Mouse (Mus musculus): Measurements from ENCODE around the gene Ercc1. TPM values are rescaled to one million over a fixed set of nuclear protein-coding genes. Genes with fewer than 3 reads are reported as not detected.

Ercc1 gene
- total RNA-seq, 2 experiments from 2014 or later, result 33.1 to 34.5 TPM

GRCm38 (mm10) chr7:19404476-19404875, 59.9 kb downstream of the Ercc1 start, which contains the start of gene Ckm:
Gene Ckm (plus strand): TSS chr7:19404776.
- DNase-seq (ENCODE audit: low spot score in 2 of 2), result no peak

DNA sequence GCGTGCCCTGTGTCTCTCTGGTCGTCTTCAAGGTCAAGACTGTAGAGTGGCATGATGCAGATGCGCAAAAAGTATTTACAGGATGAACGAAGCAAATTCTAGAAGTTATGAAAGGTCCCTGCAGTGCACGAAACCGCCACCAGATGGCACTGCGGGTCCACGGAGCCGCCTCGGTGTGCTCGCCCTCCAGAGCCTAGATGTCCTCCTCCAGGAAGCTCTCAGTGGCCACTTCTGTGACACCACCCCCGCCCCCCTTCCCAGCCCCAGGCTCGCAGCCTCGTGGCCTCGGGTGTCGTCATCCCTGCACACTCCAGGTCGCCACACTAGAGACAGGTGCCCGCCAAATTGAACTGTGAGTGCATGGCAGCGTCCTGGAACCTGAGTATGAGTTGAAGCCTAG, 60.8 kb downstream of the Ercc1 start:
- DNase-seq (ENCODE audit: low spot score in 2 of 2), result peak; percentile 73 to 76

Small RNAs within 50 kb of the gene (microRNA-seq; reads per million reads assigned to microRNA genes)
- not detected for gene Mir343

Other genes starting within 250 kb of the Ercc1 start
- under 1 TPM; 0.34 to 0.62 TPM for gene Gm4969, start 226.4 kb upstream of the Ercc1 start, total RNA-seq (2021)
- gene Fbxo46, start 224.9 kb upstream of the Ercc1 start, total RNA-seq (2021), result 1 to 10 TPM; 8.0 to 8.4 TPM
- 1 to 10 TPM; 7.7 to 8.8 TPM for gene Qpctl, start 195.5 kb upstream of the Ercc1 start, total RNA-seq (2021)
- 100 to 1,000 TPM in 1 of 2 experiments, 10 to 100 TPM in 1; 85.4 to 103 TPM for gene Snrpd2, start 195.1 kb upstream of the Ercc1 start, total RNA-seq (2021)
- under 1 TPM; 0.13 to 0.15 TPM for gene Gipr, start 178.7 kb upstream of the Ercc1 start, total RNA-seq (2021)
- 10 to 100 TPM; 17.0 to 18.1 TPM for gene Eml2, start 168.4 kb upstream of the Ercc1 start, total RNA-seq (2021)
- gene Gpr4, start 132.2 kb upstream of the Ercc1 start, total RNA-seq (2021), result 1 to 10 TPM; 2.2 to 2.7 TPM
- 10 to 100 TPM; 30.7 to 31.3 TPM for gene Opa3, start 116.4 kb upstream of the Ercc1 start, total RNA-seq (2021)
- 10 to 100 TPM; 65.3 to 71.9 TPM for gene Vasp, start 73.0 kb upstream of the Ercc1 start, total RNA-seq (2021)
- not detected for gene Ppm1n, start 64.7 kb upstream of the Ercc1 start, total RNA-seq (2021)
- 100 to 1,000 TPM; 473 to 501 TPM for gene Rtn2, start 62.2 kb upstream of the Ercc1 start, total RNA-seq (2021)
- gene Fosb, start 34.7 kb upstream of the Ercc1 start, total RNA-seq (2021), result 1 to 10 TPM; 2.5 to 3.8 TPM
- 10 to 100 TPM in 1 of 2 experiments, 1 to 10 TPM in 1; 9.7 to 10.8 TPM for gene Cd3eap, start 14.7 kb downstream of the Ercc1 start, total RNA-seq (2021)
- gene Ppp1r13l, start 15.0 kb downstream of the Ercc1 start, total RNA-seq (2021), result 1 to 10 TPM; 4.6 to 6.6 TPM
- 10 to 100 TPM; 18.6 to 21.0 TPM for gene Ercc2, start 37.2 kb downstream of the Ercc1 start, total RNA-seq (2021)
- gene Klc3, start 59.3 kb downstream of the Ercc1 start, total RNA-seq (2021), result under 1 TPM in 1 of 2 experiments, not detected in 1; 0.16 TPM
- gene Ckm, start 60.0 kb downstream of the Ercc1 start, total RNA-seq (2021), result over 10,000 TPM; 12,501 to 12,915 TPM
- 10 to 100 TPM; 18.9 to 20.5 TPM for gene Mark4, start 114.0 kb downstream of the Ercc1 start, total RNA-seq (2021)
- gene Exoc3l2, start 118.6 kb downstream of the Ercc1 start, total RNA-seq (2021), result under 1 TPM; 0.65 to 0.83 TPM
- gene Bloc1s3, start 163.6 kb downstream of the Ercc1 start, total RNA-seq (2021), result 1 to 10 TPM; 1.9 to 2.3 TPM
- 10 to 100 TPM; 27.3 to 30.6 TPM for gene Trappc6a, start 163.6 kb downstream of the Ercc1 start, total RNA-seq (2021)
- gene Nkpd1, start 173.1 kb downstream of the Ercc1 start, total RNA-seq (2021), result under 1 TPM; 0.10 to 0.12 TPM
- 10 to 100 TPM; 44.7 to 46.6 TPM for gene Ppp1r37, start 218.3 kb downstream of the Ercc1 start, total RNA-seq (2021)
- gene Zfp296, start 232.5 kb downstream of the Ercc1 start, total RNA-seq (2021), result under 1 TPM in 1 of 2 experiments, not detected in 1; 0.17 TPM
- gene Gemin7, start 232.8 kb downstream of the Ercc1 start, total RNA-seq (2021), result 10 to 100 TPM; 52.3 to 56.4 TPM